Mouse (Mus musculus) liver, embryonic 16.5 days (tissue): ENCODE measurements around the gene Tmem253. TPM values are rescaled to one million over a fixed set of nuclear protein-coding genes. Genes with fewer than 3 reads are reported as not detected.
A peak's percentile ranks its signal among the peaks of the same experiment; 100 is the strongest.

Experiments used
- ATAC-seq: fragments of 200-750 bp; cut with Nextera tagmentation; 2 replicates; pipeline ENCODE4 v1.8.0; 2017; ENCODE audit warnings: low read depth, mild to moderate bottlenecking, moderate number of reproducible peaks, moderate library complexity
- H3K27ac ChIP-seq: fragments of 300-500 bp; sonication (generic); 2 replicates; pipeline ENCODE4 v1.5.1; 2014; ENCODE audit warnings: mild to moderate bottlenecking, low read length
- H3K27me3 ChIP-seq: fragments of 300-500 bp; sonication (generic); 2 replicates; pipeline ENCODE4 v1.6.1; 2014; ENCODE audit warnings: low read depth, low read length, mixed read lengths; ENCODE audit not compliant: control insufficient read depth, insufficient read depth
- H3K36me3 ChIP-seq: fragments of 300-500 bp; sonication (generic); 2 replicates; pipeline ENCODE4 v1.6.1; 2014; ENCODE audit warnings: mild to moderate bottlenecking; ENCODE audit not compliant: control insufficient read depth, insufficient read depth
- H3K4me1 ChIP-seq: fragments of 300-500 bp; sonication (generic); 2 replicates; pipeline ENCODE4 v1.6.1; 2014; ENCODE audit warnings: low read depth, low read length, mixed read lengths; ENCODE audit not compliant: control insufficient read depth
- H3K4me2 ChIP-seq: fragments of 300-500 bp; sonication (generic); 2 replicates; pipeline ENCODE4 v1.6.1; 2014; ENCODE audit warnings: low read depth, low read length, mixed read lengths
- H3K4me3 ChIP-seq: fragments of 300-500 bp; sonication (generic); 2 replicates; pipeline ENCODE4 v1.5.1; 2014; ENCODE audit warnings: low read depth, mild to moderate bottlenecking, low read length
- H3K9ac ChIP-seq: fragments of 300-500 bp; sonication (generic); 2 replicates; pipeline ENCODE4 v1.6.1; 2014; ENCODE audit warnings: low read depth, low read length
- H3K9me3 ChIP-seq: fragments of 300-500 bp; sonication (generic); replicated peaks from 2 replicates; pipeline ENCODE4 v1.6.1; 2016; ENCODE audit warnings: low read length; ENCODE audit not compliant: control insufficient read depth
- WGBS: fragments of 180-500 bp; shearing (Covaris S2); extraction: QIAGEN DNeasy Blood & Tissue Kit; methylation state at CpG from one replicate; pipeline ENCODE4 v1.1.7; 2014; ENCODE audit not compliant: insufficient replicate concordance; 5-methylcytosine and 5-hydroxymethylcytosine counted together
- polyA plus RNA-seq: library from polyadenylated mRNA; unstranded; fragments of >200 nt; fragmentation: Nextera tagmentation; extraction: Ambion mirVana; gene quantifications from 2 replicates; pipeline ENCODE4 v1.2.1, GENCODE M21; 2015

Gene Tmem253
- polyA plus RNA-seq, 1 experiment from 2014 or later: 0.28 TPM

DNA sequence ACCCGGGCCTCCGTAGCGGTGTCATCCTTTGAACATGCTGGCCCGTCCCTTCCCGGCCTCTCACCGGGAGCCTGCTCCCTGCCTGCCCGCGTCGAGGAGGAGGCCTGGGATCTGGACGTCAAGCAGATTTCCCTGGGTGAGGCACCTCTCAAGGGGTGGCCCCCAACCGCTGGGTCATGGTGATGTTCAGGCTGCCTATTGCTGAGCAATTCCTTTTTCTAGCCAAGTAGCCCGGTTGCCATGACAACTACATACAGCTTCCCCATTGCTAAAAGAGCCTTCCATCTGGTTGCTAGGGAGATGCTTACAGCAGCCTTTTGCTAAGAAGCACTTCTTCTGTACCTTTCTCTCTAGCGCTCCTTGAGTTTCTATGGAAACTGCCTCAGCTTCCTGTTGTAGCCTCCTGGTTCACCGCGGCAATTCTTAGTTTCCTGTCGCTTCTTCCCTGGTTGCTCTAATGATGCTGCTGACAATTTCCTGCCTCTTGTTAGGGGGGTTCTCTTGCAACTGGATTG lies 11.4 kb upstream of the Tmem253 start:
- H3K27me3 ChIP-seq: no peaks in the 10 kb centered on the region
- H3K9ac ChIP-seq: no peak overlapping the region
- H3K4me2 ChIP-seq: no peak overlapping the region
- no peak overlapping the region for H3K4me3 ChIP-seq
- no peak; the same call in 1 of the 2 replicates for ATAC-seq
- 50% methylated on average over 16 of the region's 16 CpGs for WGBS
- H3K36me3 ChIP-seq: peaks cover 17% of the 10 kb centered on the region
- H3K9me3 ChIP-seq: no peaks in the 10 kb centered on the region
- H3K4me1 ChIP-seq: peaks cover 1% of the 10 kb centered on the region; the same call in 1 of the 2 replicates
- H3K27ac ChIP-seq: no peak overlapping the region

DNA sequence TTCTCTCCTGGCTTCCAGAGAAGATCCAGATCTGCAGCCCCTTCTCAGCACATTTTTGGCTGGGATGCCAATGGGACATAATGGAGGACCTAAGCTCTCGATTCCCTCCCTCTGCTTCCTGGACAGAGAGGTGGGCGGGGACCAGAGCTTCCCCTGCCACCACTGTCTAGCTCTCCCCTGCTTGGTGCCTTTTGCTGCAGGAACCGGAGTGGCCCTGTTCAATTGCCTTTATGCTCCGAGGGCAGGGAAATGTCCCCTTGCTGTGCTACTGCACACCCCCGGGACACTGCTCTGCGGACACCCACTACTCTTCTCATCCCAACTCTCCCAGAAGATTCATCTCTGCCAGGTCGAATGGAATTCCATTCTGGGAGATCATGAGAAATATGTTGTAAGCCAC lies 10.3 kb upstream of the Tmem253 start:
- Histone ChIP-seq H3K4me1 (peaks cover 2% of the 10 kb centered on the region; the same call in 1 of the 2 replicates), H3K36me3 (peaks cover 17% of the 10 kb centered on the region)
- 73% methylated on average over 7 of the region's 7 CpGs for WGBS

DNA sequence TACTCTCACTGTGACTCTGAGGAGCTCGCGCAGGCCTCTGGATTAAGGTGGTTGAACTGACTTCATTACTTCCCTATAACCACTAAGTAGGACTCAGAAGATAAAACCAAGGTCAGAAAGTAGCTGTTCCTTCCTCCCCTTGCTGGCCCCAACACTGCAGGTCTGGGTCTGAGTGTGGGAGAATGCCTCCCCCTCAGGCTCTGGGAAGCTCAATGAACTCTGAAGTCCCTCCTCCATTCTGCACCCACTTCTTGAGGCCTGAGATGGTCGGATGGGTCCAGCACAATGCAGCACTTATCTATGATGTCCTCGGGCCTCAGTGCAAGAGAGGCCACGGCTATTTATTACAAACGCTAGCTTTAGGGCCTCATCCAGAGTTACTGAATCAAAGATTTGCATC lies 9.8 kb upstream of the Tmem253 start:
- WGBS: 77% methylated on average over 6 of the region's 6 CpGs
- Histone ChIP-seq H3K9me3 (no peaks in the 10 kb centered on the region), H3K27me3 (no peaks in the 10 kb centered on the region), H3K36me3 (peaks cover 15% of the 10 kb centered on the region), H3K4me1 (peaks cover 2% of the 10 kb centered on the region; the same call in 1 of the 2 replicates), H3K9ac (no peak overlapping the region), H3K4me2 (no peak overlapping the region), H3K27ac (no peak overlapping the region), H3K4me3 (no peak overlapping the region)
- no peak for ATAC-seq

More for the DNA sequence above, 10.3 kb upstream of the Tmem253 start:
- no peak for ATAC-seq
- Histone ChIP-seq H3K27me3 (no peaks in the 10 kb centered on the region), H3K4me2 (no peak overlapping the region), H3K9me3 (no peaks in the 10 kb centered on the region), H3K9ac (no peak overlapping the region), H3K27ac (no peak overlapping the region), H3K4me3 (no peak overlapping the region)

DNA sequence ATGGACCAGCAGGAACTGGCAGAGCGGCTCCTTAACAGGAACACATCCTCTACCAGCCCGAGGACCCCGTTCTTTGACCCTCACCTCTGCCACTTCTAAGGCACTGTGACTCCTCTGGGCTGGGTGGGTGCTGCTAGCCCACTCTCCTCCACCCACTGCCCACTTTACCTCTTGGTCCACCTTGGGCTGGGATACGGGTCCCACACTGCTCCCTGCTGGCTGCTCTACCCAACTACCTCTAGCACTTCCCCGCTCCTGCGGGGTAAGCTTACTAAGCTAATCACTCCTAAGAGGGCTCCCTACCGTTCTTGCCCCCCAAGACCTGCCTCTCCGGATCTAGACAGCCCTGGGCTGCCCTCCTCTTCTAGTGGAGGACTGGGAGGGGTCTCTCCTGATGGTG lies 9.2 kb upstream of the Tmem253 start:
- WGBS: 80% methylated on average over 8 of the region's 8 CpGs
- H3K36me3 ChIP-seq: peaks cover 15% of the 10 kb centered on the region
- no peak overlapping the region for H3K9ac ChIP-seq

DNA sequence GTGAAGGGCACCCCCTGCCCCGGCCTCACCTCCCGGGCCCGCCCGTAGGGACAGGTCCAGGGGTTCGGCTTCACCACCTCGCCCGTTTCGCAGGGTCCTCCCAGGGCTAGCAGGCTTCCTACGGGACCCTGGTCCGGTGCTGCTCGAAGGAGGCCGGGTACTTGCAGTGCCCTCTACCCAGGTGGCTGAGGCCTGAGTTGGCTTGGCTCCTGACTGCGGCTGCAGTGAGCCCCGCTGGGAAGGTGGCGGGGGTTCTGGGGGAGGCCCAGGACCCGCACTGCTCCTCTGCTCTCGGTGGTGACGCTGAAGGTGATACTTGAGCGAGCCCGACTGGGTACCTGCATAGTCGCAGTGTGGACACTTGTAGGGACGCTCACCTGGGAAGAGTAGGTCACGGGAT lies 8.7 kb upstream of the Tmem253 start:
- no peak overlapping the region for H3K27ac ChIP-seq
- no peak overlapping the region for H3K4me3 ChIP-seq
- peaks cover 15% of the 10 kb centered on the region for H3K36me3 ChIP-seq
- no peaks in the 10 kb centered on the region for H3K9me3 ChIP-seq
- 91% methylated on average over 23 of the region's 23 CpGs for WGBS
- no peaks in the 10 kb centered on the region for H3K27me3 ChIP-seq
- no peak overlapping the region for H3K9ac ChIP-seq
- ATAC-seq: no peak
- H3K4me2 ChIP-seq: no peak overlapping the region
- H3K4me1 ChIP-seq: peaks cover 2% of the 10 kb centered on the region; the same call in 1 of the 2 replicates

More for the DNA sequence above, 9.2 kb upstream of the Tmem253 start:
- Histone ChIP-seq H3K9me3 (no peaks in the 10 kb centered on the region), H3K4me3 (no peak overlapping the region), H3K4me1 (peaks cover 2% of the 10 kb centered on the region; the same call in 1 of the 2 replicates), H3K4me2 (no peak overlapping the region), H3K27ac (no peak overlapping the region), H3K27me3 (no peaks in the 10 kb centered on the region)
- no peak for ATAC-seq

DNA sequence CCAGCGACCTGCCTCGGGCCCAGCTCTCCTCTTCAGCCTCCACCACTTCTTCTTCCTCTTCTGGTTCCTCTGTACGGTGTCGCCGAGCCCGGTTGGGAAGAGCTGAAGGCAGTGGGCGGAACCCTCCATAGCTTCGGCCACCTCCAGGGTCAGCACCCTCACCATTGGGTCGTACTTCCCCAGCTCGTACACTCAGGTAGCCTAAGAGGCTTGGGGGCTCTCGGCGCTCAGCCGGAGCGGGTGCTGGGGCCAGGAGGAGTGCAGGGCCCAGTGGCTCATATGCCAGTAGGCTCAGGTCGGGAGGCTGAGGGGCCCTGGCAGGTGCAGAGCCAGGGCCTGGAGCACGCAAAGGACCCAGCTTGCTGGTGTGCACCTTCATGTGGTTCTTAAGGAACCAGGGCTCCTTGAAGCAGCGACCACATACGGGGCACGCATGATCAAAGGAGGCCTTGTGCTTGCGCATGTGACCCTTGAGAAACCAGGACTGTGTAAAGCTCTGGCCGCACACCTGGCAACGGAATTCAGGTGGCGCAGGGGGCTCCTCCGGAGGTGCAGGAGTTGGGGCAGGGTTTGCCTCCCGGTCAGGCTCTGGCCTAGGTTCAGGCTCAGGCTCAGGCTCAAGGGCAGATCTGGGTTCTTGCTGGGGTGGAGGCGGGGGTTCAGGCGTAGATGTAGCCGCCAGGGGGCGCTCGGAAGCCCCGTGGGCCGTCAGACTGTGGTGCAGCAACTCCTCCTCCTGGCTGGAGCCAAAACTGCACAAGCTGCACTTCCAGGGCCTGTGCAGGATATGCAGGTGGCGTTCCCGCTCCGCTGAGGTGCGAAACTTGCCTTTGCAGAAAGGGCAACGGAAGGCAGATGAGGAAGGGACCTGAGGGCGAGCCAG lies 6.9 kb upstream of the Tmem253 start:
- Histone ChIP-seq H3K9me3 (no peaks in the 10 kb centered on the region), H3K4me3 (no peak overlapping the region), H3K27me3 (no peaks in the 10 kb centered on the region), H3K4me1 (peaks cover 2% of the 10 kb centered on the region; the same call in 1 of the 2 replicates), H3K9ac (no peak overlapping the region), H3K36me3 (peaks cover 15% of the 10 kb centered on the region), H3K27ac (no peak overlapping the region), H3K4me2 (no peak overlapping the region)
- 48% methylated on average over 38 of the region's 38 CpGs for WGBS
- peak; percentile 83 for ATAC-seq

DNA sequence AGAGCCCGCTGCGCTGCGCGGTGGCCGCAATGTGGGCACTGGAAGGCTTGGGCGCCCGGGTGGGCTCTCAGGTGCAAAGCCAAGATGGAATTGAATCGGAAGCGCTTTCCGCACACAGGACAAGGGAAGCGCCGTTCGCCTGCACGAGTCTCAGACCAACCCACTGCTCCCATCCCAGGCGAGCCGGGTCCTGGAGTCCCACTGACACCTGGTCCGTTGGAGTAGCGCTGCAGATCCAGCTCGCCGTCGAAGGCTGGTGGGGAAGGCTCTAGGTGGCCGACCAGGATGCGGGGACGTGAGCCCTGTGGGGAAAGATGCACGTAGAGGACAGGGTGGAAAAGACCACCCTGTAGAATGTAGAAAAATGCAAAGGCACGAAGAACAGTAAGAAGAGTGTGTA lies 6.1 kb upstream of the Tmem253 start:
- Histone ChIP-seq H3K27me3 (no peaks in the 10 kb centered on the region), H3K27ac (no peak overlapping the region), H3K36me3 (peaks cover 15% of the 10 kb centered on the region), H3K4me3 (no peak overlapping the region), H3K4me1 (peaks cover 7% of the 10 kb centered on the region), H3K4me2 (no peak overlapping the region), H3K9me3 (no peaks in the 10 kb centered on the region), H3K9ac (no peak overlapping the region)
- WGBS: 77% methylated on average over 26 of the region's 26 CpGs
- ATAC-seq: no peak

DNA sequence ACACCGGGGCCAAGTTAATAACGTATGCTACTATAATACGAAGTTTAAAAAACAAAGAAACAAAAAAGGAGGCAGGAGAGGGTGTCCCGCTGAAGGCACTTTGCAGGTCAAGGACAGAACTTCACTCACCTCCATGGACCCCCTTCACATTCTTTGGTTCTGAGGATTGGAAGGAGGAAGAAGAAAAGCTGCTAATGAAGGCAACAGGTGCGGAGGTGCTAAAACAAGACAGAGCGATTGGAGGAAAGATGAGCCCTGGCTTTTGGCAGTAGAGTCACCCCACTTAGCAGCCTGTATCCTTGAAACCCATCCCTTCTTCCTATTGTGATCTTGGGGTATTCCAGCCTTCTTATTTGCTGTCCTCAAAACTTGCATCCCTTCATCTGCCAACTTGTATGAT lies 5.6 kb upstream of the Tmem253 start:
- 80% methylated on average over 6 of the region's 6 CpGs for WGBS
- H3K4me2 ChIP-seq: no peak overlapping the region

More for the DNA sequence above, 5.6 kb upstream of the Tmem253 start:
- Histone ChIP-seq H3K4me3 (no peak overlapping the region), H3K9me3 (no peaks in the 10 kb centered on the region), H3K27me3 (no peaks in the 10 kb centered on the region), H3K27ac (no peak overlapping the region), H3K36me3 (peaks cover 15% of the 10 kb centered on the region), H3K9ac (no peak overlapping the region), H3K4me1 (peaks cover 11% of the 10 kb centered on the region)
- no peak for ATAC-seq
